Mouse (Mus musculus) small intestine, adult 2 months (tissue): Measurements from ENCODE around the gene Rest. TPM values are rescaled to one million over a fixed set of nuclear protein-coding genes. Genes with fewer than 3 reads are reported as not detected.

ENCODE experiments used
- H3K27ac ChIP-seq: fragments of 200-500 bp; 2 replicates; pipeline ENCODE4 v1.5.1; 2012; ENCODE audit warnings: low read depth, low read length, control low read depth, inconsistent platforms; ENCODE audit not compliant: insufficient read depth
- H3K27me3 ChIP-seq: fragments of 200-500 bp; 2 replicates; pipeline ENCODE4 v1.6.1; 2012; ENCODE audit warnings: mild to moderate bottlenecking, moderate library complexity, low read length, inconsistent platforms; ENCODE audit not compliant: control insufficient read depth, insufficient read depth
- H3K36me3 ChIP-seq: fragments of 200-500 bp; 2 replicates; pipeline ENCODE4 v1.6.1; 2012; ENCODE audit warnings: mild to moderate bottlenecking, low read length, control low read depth, inconsistent platforms; ENCODE audit not compliant: control insufficient read depth, insufficient read depth
- H3K4me1 ChIP-seq: fragments of 200-500 bp; 2 replicates; pipeline ENCODE4 v1.6.1; 2012; ENCODE audit warnings: low read length, inconsistent platforms, mixed read lengths; ENCODE audit not compliant: control insufficient read depth, insufficient read depth, insufficient read length
- H3K4me3 ChIP-seq: fragments of 200-500 bp; 2 replicates; pipeline ENCODE4 v1.5.1; 2012; ENCODE audit warnings: low read depth, mild to moderate bottlenecking, control low read depth, inconsistent platforms, low read length, moderate library complexity
- CTCF ChIP-seq: fragments of 200-500 bp; IDR thresholded peaks from 2 replicates; pipeline ENCODE4 v1.5.1; 2012; ENCODE audit warnings: low read depth, mild to moderate bottlenecking, control low read depth, inconsistent platforms, low read length, moderate library complexity, mixed read lengths; ENCODE audit not compliant: insufficient replicate concordance, insufficient read length; ENCODE audit errors: extremely low read depth
- POLR2A ChIP-seq: fragments of 200-500 bp; IDR thresholded peaks from 2 replicates; pipeline ENCODE4 v1.6.1; 2012; ENCODE audit warnings: low read depth, mild to moderate bottlenecking, control low read depth, inconsistent platforms, low read length, moderate library complexity
- WGBS: fragments of 180-500 bp; shearing (Covaris S2); methylation state at CpG from one replicate; pipeline ENCODE4 v1.1.7; 2018; 5-methylcytosine and 5-hydroxymethylcytosine counted together
- polyA plus RNA-seq: library from polyadenylated mRNA; depleted of rRNA; stranded (reverse); fragments of >200 nt; gene quantifications from 2 replicates; pipeline ENCODE4 v1.2.3, GENCODE M21; 2012

The Rest gene
- polyA plus RNA-seq, 1 experiment = 2.5 TPM

GRCm38 (mm10) chr5:77253154-77253553 lies 12.1 kb upstream of the Rest start:
- Histone ChIP-seq H3K36me3 (no peaks in the 10 kb centered on the region), H3K4me1 (peaks cover 4% of the 10 kb centered on the region; the same call in 1 of the 2 replicates), H3K4me3 (no peak overlapping the region), H3K27me3 (no peaks in the 10 kb centered on the region), H3K27ac (no peak overlapping the region)
- TF ChIP-seq POLR2A (no peak), CTCF (no peak)
- 85% methylated on average over 1 of the region's 1 CpGs for WGBS

- TF ChIP-seq POLR2A (no peak), CTCF (no peak)
- H3K27ac ChIP-seq = no peak overlapping the region
- no peaks in the 10 kb centered on the region for H3K27me3 ChIP-seq
- no peaks in the 10 kb centered on the region for H3K36me3 ChIP-seq
- H3K4me1 ChIP-seq = peaks cover 4% of the 10 kb centered on the region; the same call in 1 of the 2 replicates
- no peak overlapping the region for H3K4me3 ChIP-seq
- 66% methylated on average over 3 of the region's 3 CpGs for WGBS
Measured at GRCm38 (mm10) chr5:77254402-77254801, 10.9 kb upstream of the Rest start.

- WGBS = 62% methylated on average over 3 of the region's 3 CpGs
- no peak for TF ChIP-seq POLR2A
Measured at GRCm38 (mm10) chr5:77257603-77258002, 7.7 kb upstream of the Rest start.

GRCm38 (mm10) chr5:77259315-77259714 lies 6.0 kb upstream of the Rest start:
- Histone ChIP-seq H3K4me3 (no peak overlapping the region), H3K27ac (no peak overlapping the region), H3K27me3 (no peaks in the 10 kb centered on the region), H3K4me1 (no peaks in the 10 kb centered on the region), H3K36me3 (no peaks in the 10 kb centered on the region)
- no peak for TF ChIP-seq POLR2A
- TF ChIP-seq CTCF = no peak

More at GRCm38 (mm10) chr5:77257603-77258002, 7.7 kb upstream of the Rest start:
- H3K4me3 ChIP-seq = no peak overlapping the region
- H3K4me1 ChIP-seq = peaks cover 2% of the 10 kb centered on the region; the same call in 1 of the 2 replicates
- H3K27ac ChIP-seq = no peak overlapping the region
- no peaks in the 10 kb centered on the region for H3K27me3 ChIP-seq
- H3K36me3 ChIP-seq = no peaks in the 10 kb centered on the region

GRCm38 (mm10) chr5:77260141-77260540 lies 5.2 kb upstream of the Rest start:
- Histone ChIP-seq H3K27me3 (no peaks in the 10 kb centered on the region), H3K4me3 (no peak overlapping the region), H3K4me1 (no peaks in the 10 kb centered on the region), H3K27ac (no peak overlapping the region), H3K36me3 (no peaks in the 10 kb centered on the region)
- 51% methylated on average over 6 of the region's 6 CpGs for WGBS
- TF ChIP-seq POLR2A (no peak), CTCF (no peak)

GRCm38 (mm10) chr5:77261137-77261536 lies 4.2 kb upstream of the Rest start:
- Histone ChIP-seq H3K36me3 (no peaks in the 10 kb centered on the region), H3K4me3 (no peak overlapping the region), H3K4me1 (no peaks in the 10 kb centered on the region), H3K27ac (no peak overlapping the region), H3K27me3 (no peaks in the 10 kb centered on the region)
- TF ChIP-seq CTCF = no peak
- WGBS = 85% methylated on average over 4 of the region's 4 CpGs

GRCm38 (mm10) chr5:77262105-77262504 lies 3.2 kb upstream of the Rest start:
- Histone ChIP-seq H3K27ac (no peak overlapping the region), H3K36me3 (no peaks in the 10 kb centered on the region), H3K4me3 (no peak overlapping the region), H3K27me3 (no peaks in the 10 kb centered on the region), H3K4me1 (no peaks in the 10 kb centered on the region)
- WGBS = 96% methylated on average over 5 of the region's 5 CpGs
- TF ChIP-seq POLR2A (no peak), CTCF (no peak)

GRCm38 (mm10) chr5:77265671-77266065 lies 377 bp downstream of the Rest start:
- Histone ChIP-seq H3K4me3 (peak overlapping the region; percentile 93), H3K27me3 (no peaks in the 10 kb centered on the region), H3K36me3 (peaks cover 5% of the 10 kb centered on the region; the same call in 1 of the 2 replicates), H3K27ac (peak overlapping the region; percentile 60), H3K4me1 (no peaks in the 10 kb centered on the region)
- TF ChIP-seq CTCF (no peak), POLR2A (no peak)
- WGBS = 1% methylated on average over 53 of the region's 53 CpGs
